Mouse (Mus musculus) thymus, adult 2 months (tissue): ENCODE results near the gene Spout1.

ENCODE experiments used
- CTCF ChIP-seq: fragments of 200-500 bp; IDR thresholded peaks from 2 replicates; pipeline ENCODE4 v1.5.1; 2012; ENCODE audit warnings: mild to moderate bottlenecking, control low read depth, low read length, moderate library complexity, borderline replicate concordance; ENCODE audit not compliant: control insufficient read depth, poor library complexity, insufficient read depth; ENCODE audit errors: extremely low read depth
- POLR2A ChIP-seq: fragments of 200-500 bp; IDR thresholded peaks from 2 replicates; pipeline ENCODE4 v1.6.1; 2012; ENCODE audit warnings: mild to moderate bottlenecking, low read length, control low read depth, moderate library complexity; ENCODE audit not compliant: control insufficient read depth, poor library complexity, insufficient read depth; ENCODE audit errors: extremely low read depth

GRCm38 (mm10) chr2:30177700-30178675, at the start of gene Spout1:
- TF ChIP-seq POLR2A (peak; percentile 61; the same call in 1 of the 2 replicates), CTCF (0 out of 2 replicates have a peak, but pooled peaks have one; percentile 32)
